Comparison of ENCODE assay signal across 8 mouse cellular contexts in the genomic region with DNA sequence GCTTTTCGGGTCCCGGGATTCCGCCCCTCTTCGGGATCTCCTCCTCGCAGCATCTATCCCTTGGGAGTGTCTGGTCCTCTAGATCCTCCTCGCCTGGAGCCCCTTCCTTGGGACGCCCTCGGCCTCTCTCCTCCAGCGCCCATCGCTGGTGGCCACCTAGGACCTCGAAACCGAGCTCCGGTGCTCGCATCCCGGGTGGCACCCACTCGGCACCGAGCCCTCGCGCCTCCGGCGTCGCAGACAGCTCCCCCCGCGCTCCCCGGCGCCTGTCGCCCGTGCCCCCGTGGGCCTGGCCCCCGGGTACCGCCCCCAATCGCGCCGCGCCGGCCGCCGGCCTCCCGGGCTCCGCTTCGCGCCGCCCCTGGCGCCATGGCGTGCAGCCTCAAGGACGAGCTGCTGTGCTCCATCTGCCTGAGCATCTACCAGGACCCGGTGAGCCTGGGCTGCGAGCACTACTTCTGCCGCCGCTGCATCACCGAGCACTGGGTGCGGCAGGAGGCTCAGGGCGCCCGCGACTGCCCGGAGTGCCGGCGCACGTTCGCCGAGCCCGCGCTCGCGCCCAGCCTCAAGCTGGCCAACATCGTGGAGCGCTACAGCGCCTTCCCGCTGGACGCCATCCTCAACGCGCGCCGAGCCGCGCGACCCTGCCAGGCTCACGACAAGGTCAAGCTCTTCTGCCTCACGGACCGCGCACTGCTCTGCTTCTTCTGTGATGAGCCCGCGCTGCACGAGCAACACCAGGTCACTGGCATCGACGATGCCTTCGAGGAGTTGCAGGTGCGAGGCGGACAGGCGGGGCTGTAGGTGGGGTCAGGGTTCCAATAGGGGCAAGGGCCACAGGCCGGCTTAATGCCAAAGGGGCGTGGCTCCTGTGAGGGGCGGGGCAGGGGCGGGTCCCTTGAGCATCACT. TPM values are rescaled to one million over a fixed set of nuclear protein-coding genes. Genes with fewer than 3 reads are reported as not detected.
A peak's percentile ranks its signal among the peaks of the same experiment; 100 is the strongest.
DNase-seq lines count a peak whose midpoint lies in the region; ATAC-seq and TF ChIP-seq lines count a peak whose summit lies in the region.

No protein-coding gene starts in this region.

- H3K9ac ChIP-seq in forebrain, embryonic 12.5 days, result peak overlapping the region; percentile 74
- peak overlapping the region; percentile 85 for H3K9ac ChIP-seq in hindbrain, embryonic 12.5 days

- peaks cover 73% of the 10 kb centered on the region for H3K27me3 ChIP-seq in erythroblast, embryonic 14.5 days (ENCODE audit: control insufficient read depth)
- peaks cover 19% of the 10 kb centered on the region for H3K27me3 ChIP-seq in forebrain, embryonic 12.5 days
- no peaks in the 10 kb centered on the region for H3K27me3 ChIP-seq in hindbrain, embryonic 12.5 days
- 0 out of 2 replicates have a peak, but pooled peaks cover 4% of the 10 kb centered on the region for H3K27me3 ChIP-seq in small intestine, adult 2 months (ENCODE audit: control insufficient read depth, insufficient read depth, low read length)

- TF ChIP-seq POLR2A in small intestine, adult 2 months (IDR thresholded peaks at IDR 0.05; ENCODE audit: low read depth, low read length), result no peak

- peak overlapping the region; percentile 57 for H3K27ac ChIP-seq in forebrain, embryonic 12.5 days
- H3K27ac ChIP-seq in hindbrain, embryonic 12.5 days, result peak overlapping the region; percentile 82
- H3K27ac ChIP-seq in small intestine, adult 2 months (ENCODE audit: insufficient read depth, low read depth, low read length), result no peak overlapping the region

- peak overlapping the region; percentile 55 for H3K4me3 ChIP-seq in erythroblast, embryonic 14.5 days (replicated peaks)
- peak overlapping the region; percentile 73 for H3K4me3 ChIP-seq in forebrain, embryonic 12.5 days (replicated peaks)
- peak overlapping the region; percentile 77 for H3K4me3 ChIP-seq in hindbrain, embryonic 12.5 days
- H3K4me3 ChIP-seq in small intestine, adult 2 months (ENCODE audit: low read depth, low read length), result peak overlapping the region; percentile 74

- no peak for ATAC-seq in erythroblast, adult 5-6 weeks (replicated peaks; ENCODE audit: low FRiP score, poor library complexity, severe bottlenecking)
- ATAC-seq in forebrain, embryonic 12.5 days (ENCODE audit: low FRiP score), result peak; percentile 70
- peak; percentile 65 for ATAC-seq in hindbrain, embryonic 12.5 days (ENCODE audit: low FRiP score)

- peaks cover 2% of the 10 kb centered on the region; the same call in 1 of the 2 replicates for H3K9me3 ChIP-seq in erythroblast, embryonic 14.5 days (ENCODE audit: control insufficient read depth, low read length)
- H3K9me3 ChIP-seq in forebrain, embryonic 12.5 days, result peaks cover 5% of the 10 kb centered on the region; the same call in 1 of the 2 replicates
- 0 out of 2 replicates have a peak, but pooled peaks cover 5% of the 10 kb centered on the region for H3K9me3 ChIP-seq in hindbrain, embryonic 12.5 days (replicated peaks)

- intact Hi-C loops in left cerebral cortex, postnatal 4 days (cut with DNase I), result no loop called here

- H3K36me3 ChIP-seq in erythroblast, embryonic 14.5 days (ENCODE audit: control insufficient read depth), result no peaks in the 10 kb centered on the region
- H3K36me3 ChIP-seq in forebrain, embryonic 12.5 days (replicated peaks), result no peaks in the 10 kb centered on the region
- no peaks in the 10 kb centered on the region for H3K36me3 ChIP-seq in hindbrain, embryonic 12.5 days
- H3K36me3 ChIP-seq in small intestine, adult 2 months (ENCODE audit: control insufficient read depth, insufficient read depth, low read length), result no peaks in the 10 kb centered on the region

- peaks cover 14% of the 10 kb centered on the region for H3K4me1 ChIP-seq in erythroblast, embryonic 14.5 days (ENCODE audit: control insufficient read depth)
- H3K4me1 ChIP-seq in forebrain, embryonic 12.5 days, result peaks cover 44% of the 10 kb centered on the region
- peaks cover 48% of the 10 kb centered on the region for H3K4me1 ChIP-seq in hindbrain, embryonic 12.5 days
- peaks cover 5% of the 10 kb centered on the region for H3K4me1 ChIP-seq in small intestine, adult 2 months (ENCODE audit: control insufficient read depth, insufficient read depth, insufficient read length, low read length)

- peak overlapping the region; percentile 98 for H3K4me2 ChIP-seq in forebrain, embryonic 12.5 days
- peak overlapping the region; percentile 95 for H3K4me2 ChIP-seq in hindbrain, embryonic 12.5 days (replicated peaks)

- peak; percentile 90 for DNase-seq in brain, adult 2 months (ENCODE audit: low read depth, low spot score)
- peak; percentile 82 for DNase-seq in left cerebral cortex, postnatal 4 days
- peak; percentile 53 for DNase-seq in mesoderm, embryonic 11.5 days (ENCODE audit: low read depth, low spot score)

- TF ChIP-seq CTCF in small intestine, adult 2 months (IDR thresholded peaks at IDR 0.05; ENCODE audit: extremely low read depth, insufficient read length, insufficient replicate concordance, low read depth, low read length), result no peak

- WGBS in forebrain, embryonic 12.5 days, result under 1% methylated on average over 92 of the region's 94 CpGs
- under 1% methylated on average over 92 of the region's 94 CpGs for WGBS in hindbrain, embryonic 12.5 days
- WGBS in small intestine, adult 2 months, result under 1% methylated on average over 94 of the region's 94 CpGs

RNA-seq across cellular contexts. Expression of a gene that starts 0.7 kb away (rescaled TPM):
- polyA plus RNA-seq in erythroblast, embryonic 14.5 days (2012), result not detected in 2 replicates
- total RNA-seq in erythroblast, adult 5-6 weeks (2015; ENCODE audit: low replicate concordance), result not detected in 2 replicates
- total RNA-seq in erythroblast, adult 5-6 weeks (2017; ENCODE audit: low replicate concordance), result not detected in 2 replicates
- polyA plus RNA-seq in forebrain, embryonic 12.5 days (2016; fragmentation: Nextera tagmentation; extraction: Ambion mirVana), result 12.5 and 12.6 TPM in 2 replicates
- polyA plus RNA-seq in hindbrain, embryonic 12.5 days (2016; fragmentation: Nextera tagmentation; extraction: Ambion mirVana), result 21.5 and 24.9 TPM in 2 replicates
- total RNA-seq in left cerebral cortex, postnatal 4 days (2021), result 10 to 100 TPM; 37.5 to 38.4 TPM
- polyA plus RNA-seq in small intestine, adult 2 months (2012; rRNA removed), result 3.0 and 7.7 TPM in 2 replicates
